Mouse (Mus musculus) midbrain, embryonic 11.5 days (tissue): ENCODE measurements around the gene Cct8l1. TPM values are rescaled to one million over a fixed set of nuclear protein-coding genes. Genes with fewer than 3 reads are reported as not detected.

Experiments
- ATAC-seq: fragments of 200-750 bp; cut with Nextera tagmentation; 2 replicates; pipeline ENCODE4 v1.8.0; 2017; ENCODE audit warnings: moderate TSS enrichment, moderate library complexity; ENCODE audit not compliant: low FRiP score
- DNase-seq: peaks from one replicate; pipeline ENCODE4 v3.0.0; 2015; ENCODE audit warnings: low spot score; ENCODE audit errors: missing footprints
- H3K27ac ChIP-seq: fragments of 300-500 bp; sonication (generic); 2 replicates; pipeline ENCODE4 v1.5.1; 2014; ENCODE audit warnings: low read depth, low read length
- H3K27me3 ChIP-seq: fragments of 300-500 bp; sonication (generic); 2 replicates; pipeline ENCODE4 v1.6.1; 2014; ENCODE audit warnings: mild to moderate bottlenecking, low read length, moderate library complexity, mixed read lengths; ENCODE audit not compliant: control insufficient read depth, insufficient read depth
- H3K36me3 ChIP-seq: fragments of 300-500 bp; sonication (generic); 2 replicates; pipeline ENCODE4 v1.6.1; 2014; ENCODE audit warnings: mild to moderate bottlenecking, low read length, moderate library complexity, mixed read lengths; ENCODE audit not compliant: control insufficient read depth, insufficient read depth
- H3K4me1 ChIP-seq: fragments of 300-500 bp; sonication (generic); 2 replicates; pipeline ENCODE4 v1.6.1; 2014; ENCODE audit warnings: low read length; ENCODE audit not compliant: control insufficient read depth, insufficient read depth
- H3K4me2 ChIP-seq: fragments of 300-500 bp; sonication (generic); 2 replicates; pipeline ENCODE4 v1.6.1; 2014; ENCODE audit warnings: mild to moderate bottlenecking, moderate library complexity
- H3K4me3 ChIP-seq: fragments of 300-500 bp; sonication (generic); 2 replicates; pipeline ENCODE4 v1.5.1; 2014; ENCODE audit warnings: low read depth, low read length
- H3K9ac ChIP-seq: fragments of 300-500 bp; sonication (generic); 2 replicates; pipeline ENCODE4 v1.6.1; 2014; ENCODE audit warnings: low read length
- H3K9me3 ChIP-seq: fragments of 300-500 bp; sonication (generic); 2 replicates; pipeline ENCODE4 v1.6.1; 2016; ENCODE audit warnings: low read length; ENCODE audit not compliant: control insufficient read depth
- WGBS: fragments of 180-500 bp; shearing (Covaris S2); extraction: QIAGEN DNeasy Blood & Tissue Kit; methylation state at CpG from one replicate; pipeline ENCODE4 v1.1.7; 2014; 5-methylcytosine and 5-hydroxymethylcytosine counted together
- polyA plus RNA-seq: library from polyadenylated mRNA; unstranded; fragments of >200 nt; fragmentation: Nextera tagmentation; extraction: Ambion mirVana; gene quantifications from 2 replicates; pipeline ENCODE4 v1.2.1, GENCODE M21; 2014

Cct8l1 gene
- polyA plus RNA-seq, 1 experiment from 2014 or later: not detected

DNA sequence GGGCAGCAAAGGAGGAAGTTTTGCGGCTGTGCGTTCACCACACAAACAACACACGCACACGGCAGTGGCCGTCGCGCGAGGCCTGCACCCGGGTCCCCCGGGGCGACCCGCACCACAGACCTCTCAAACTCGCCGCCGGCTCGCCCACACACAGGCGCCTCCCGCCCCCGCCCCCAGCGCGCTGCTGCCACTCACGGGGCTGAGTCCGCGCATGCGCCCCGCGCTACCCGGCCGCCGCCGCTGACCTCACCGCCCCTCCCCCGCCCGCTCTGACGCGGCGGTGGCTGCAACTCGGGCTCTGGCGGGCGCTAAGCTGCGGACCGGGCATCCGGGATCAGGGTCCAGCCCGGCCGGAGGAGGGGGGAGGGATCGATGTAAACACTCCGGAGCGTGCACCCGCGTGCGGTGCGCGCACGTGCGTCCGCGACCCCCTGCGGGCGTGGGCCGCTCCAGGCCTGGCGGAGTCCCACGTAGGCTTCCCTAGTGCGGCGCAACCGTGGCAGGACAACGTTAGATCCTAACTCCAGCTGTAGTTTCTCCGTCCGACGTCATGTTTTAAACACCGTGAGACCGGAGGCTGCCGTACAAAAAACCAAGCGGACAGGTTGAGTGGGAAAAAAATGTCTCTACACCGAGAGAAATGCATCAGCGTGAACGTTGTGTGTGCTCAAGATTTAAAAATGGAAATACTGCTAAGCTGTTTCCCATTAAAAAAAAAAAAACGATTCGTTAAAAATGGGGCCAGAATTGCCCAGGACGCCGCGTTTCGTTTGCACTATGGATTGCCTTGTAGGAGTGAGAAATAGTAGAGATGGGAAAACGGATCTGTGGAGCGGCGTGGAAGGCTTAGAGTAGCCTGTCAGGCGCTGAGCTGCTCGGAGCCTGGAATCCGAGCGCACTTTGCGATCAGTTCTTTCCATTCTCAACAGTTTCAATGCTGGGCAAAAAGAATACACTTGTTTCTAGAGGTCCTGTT, 16.2 kb upstream of the Cct8l1 start:
- Histone ChIP-seq H3K9me3 (no peaks in the 10 kb centered on the region), H3K9ac (peak overlapping the region; percentile 79), H3K4me3 (peak overlapping the region; percentile 99), H3K27me3 (no peaks in the 10 kb centered on the region; the same call in 1 of the 2 replicates), H3K4me1 (peaks cover 14% of the 10 kb centered on the region; the same call in 1 of the 2 replicates), H3K27ac (peak overlapping the region; percentile 99), H3K4me2 (peak overlapping the region; percentile 80), H3K36me3 (no peaks in the 10 kb centered on the region)
- WGBS: under 1% methylated on average over 75 of the region's 90 CpGs
- ATAC-seq: peak; percentile 88
- DNase-seq: peak; percentile 100

DNA sequence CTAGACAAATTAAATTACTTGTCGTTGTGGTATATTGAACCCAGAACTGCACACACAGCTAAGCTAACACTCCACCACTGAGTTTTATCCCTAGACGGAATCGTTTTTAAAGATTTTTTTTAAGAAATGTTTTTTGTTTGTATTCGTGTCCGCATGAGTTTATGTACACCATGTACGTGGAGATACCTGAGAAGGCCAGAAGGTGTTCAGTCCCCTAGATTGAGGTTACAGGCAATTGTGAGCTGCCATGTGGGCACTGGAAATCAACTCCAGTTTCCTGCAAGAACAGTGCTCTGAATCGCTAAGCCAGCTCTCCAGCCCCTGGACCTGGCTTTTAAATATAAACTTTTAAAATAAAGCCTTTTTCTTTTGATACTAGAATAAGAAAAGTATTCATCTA, 15.2 kb upstream of the Cct8l1 start:
- no peaks in the 10 kb centered on the region; the same call in 1 of the 2 replicates for H3K27me3 ChIP-seq
- no peak overlapping the region for H3K9ac ChIP-seq
- H3K4me2 ChIP-seq: peak overlapping the region; percentile 80; the same call in 1 of the 2 replicates
- H3K36me3 ChIP-seq: no peaks in the 10 kb centered on the region
- H3K4me3 ChIP-seq: 0 out of 2 replicates have a peak overlapping the region, but pooled peaks have one; percentile 99
- no peaks in the 10 kb centered on the region for H3K9me3 ChIP-seq
- DNase-seq: no peak
- WGBS: 72% methylated on average over 7 of the region's 7 CpGs
- no peak for ATAC-seq
- H3K4me1 ChIP-seq: peaks cover 14% of the 10 kb centered on the region; the same call in 1 of the 2 replicates
- H3K27ac ChIP-seq: no peak overlapping the region

DNA sequence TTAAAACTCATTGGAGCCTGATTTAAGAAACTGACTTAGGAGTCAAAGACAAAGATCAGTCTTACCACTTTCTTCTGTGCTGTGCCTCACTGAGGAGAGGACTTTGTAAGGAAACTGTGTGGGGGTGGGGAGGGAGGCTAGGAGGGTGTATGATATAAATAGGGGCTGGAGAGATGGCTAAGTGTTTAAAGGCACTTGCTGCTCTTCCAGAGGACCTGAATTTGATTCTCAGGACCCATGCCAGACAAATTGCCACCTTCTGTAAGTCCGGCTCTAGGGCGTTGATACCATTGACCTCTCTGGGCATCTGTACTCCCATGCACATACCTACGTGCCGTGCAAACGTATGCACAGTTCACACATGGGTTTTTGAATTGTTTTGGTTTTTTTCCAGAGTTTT, 9.8 kb upstream of the Cct8l1 start:
- Histone ChIP-seq H3K4me1 (no peaks in the 10 kb centered on the region), H3K4me3 (no peak overlapping the region), H3K9ac (no peak overlapping the region), H3K27me3 (no peaks in the 10 kb centered on the region; the same call in 1 of the 2 replicates), H3K4me2 (no peak overlapping the region), H3K9me3 (no peaks in the 10 kb centered on the region), H3K36me3 (no peaks in the 10 kb centered on the region), H3K27ac (no peak overlapping the region)
- DNase-seq: no peak
- ATAC-seq: no peak
- WGBS: 86% methylated on average over 5 of the region's 5 CpGs

DNA sequence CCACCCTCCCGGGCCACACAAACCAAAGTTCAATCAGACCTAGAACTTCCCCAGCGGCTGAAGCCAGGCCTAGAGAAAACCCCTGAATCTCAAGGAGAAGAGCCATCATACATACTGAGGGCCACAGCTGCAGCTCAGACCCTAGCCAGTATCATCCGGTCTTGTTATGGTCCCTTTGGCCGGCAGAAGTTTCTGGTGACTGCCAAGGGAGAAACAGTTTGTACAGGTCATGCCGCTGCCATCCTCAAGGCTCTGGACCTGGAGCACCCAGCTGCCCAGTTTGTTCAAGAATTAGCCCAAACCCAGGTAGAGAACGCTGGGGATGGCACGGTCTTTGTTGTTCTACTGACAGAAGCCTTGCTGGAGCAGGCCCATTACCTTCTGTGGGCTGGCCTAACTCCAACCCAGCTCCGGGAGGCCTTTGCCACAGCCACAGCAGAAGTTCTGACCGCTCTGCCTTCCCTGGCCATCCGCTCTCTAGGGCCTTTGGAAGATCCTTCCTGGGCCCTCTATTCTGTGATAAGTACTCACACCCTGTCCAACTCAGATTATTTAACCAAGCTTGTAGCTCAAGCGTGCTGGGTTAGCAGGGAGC, 531 bp downstream of the Cct8l1 start:
- DNase-seq (no peak), ATAC-seq (no peak)
- Histone ChIP-seq H3K4me1 (no peaks in the 10 kb centered on the region), H3K9me3 (no peaks in the 10 kb centered on the region), H3K9ac (no peak overlapping the region), H3K36me3 (no peaks in the 10 kb centered on the region), H3K4me2 (no peak overlapping the region), H3K27me3 (no peaks in the 10 kb centered on the region), H3K4me3 (no peak overlapping the region), H3K27ac (no peak overlapping the region)
- WGBS: 92% methylated on average over 11 of the region's 11 CpGs

DNA sequence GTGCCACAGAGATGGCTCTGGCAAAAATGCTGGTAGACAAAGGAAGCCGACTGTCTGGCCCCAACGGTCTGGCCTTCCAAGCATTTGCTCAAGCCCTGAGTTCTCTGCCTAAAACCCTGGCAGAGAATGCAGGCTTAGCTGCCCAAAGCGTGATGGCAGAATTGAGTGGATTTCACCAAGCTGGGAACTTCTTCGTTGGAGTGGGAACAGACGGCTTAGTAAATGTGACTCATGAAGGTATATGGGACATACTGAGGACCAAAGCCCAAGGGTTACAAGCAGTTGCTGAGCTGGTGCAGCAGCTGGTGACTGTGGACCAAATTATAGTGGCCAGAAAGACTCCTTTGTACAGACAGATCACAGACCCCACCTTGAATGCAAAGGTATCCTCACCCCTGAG, 1.7 kb downstream of the Cct8l1 start:
- no peaks in the 10 kb centered on the region for H3K9me3 ChIP-seq
- no peak overlapping the region for H3K27ac ChIP-seq
- no peaks in the 10 kb centered on the region for H3K4me1 ChIP-seq
- no peaks in the 10 kb centered on the region for H3K27me3 ChIP-seq
- no peaks in the 10 kb centered on the region for H3K36me3 ChIP-seq
- no peak overlapping the region for H3K4me3 ChIP-seq
- H3K4me2 ChIP-seq: no peak overlapping the region
- no peak for ATAC-seq
- WGBS: 77% methylated on average over 5 of the region's 5 CpGs
- DNase-seq: no peak
- H3K9ac ChIP-seq: no peak overlapping the region

DNA sequence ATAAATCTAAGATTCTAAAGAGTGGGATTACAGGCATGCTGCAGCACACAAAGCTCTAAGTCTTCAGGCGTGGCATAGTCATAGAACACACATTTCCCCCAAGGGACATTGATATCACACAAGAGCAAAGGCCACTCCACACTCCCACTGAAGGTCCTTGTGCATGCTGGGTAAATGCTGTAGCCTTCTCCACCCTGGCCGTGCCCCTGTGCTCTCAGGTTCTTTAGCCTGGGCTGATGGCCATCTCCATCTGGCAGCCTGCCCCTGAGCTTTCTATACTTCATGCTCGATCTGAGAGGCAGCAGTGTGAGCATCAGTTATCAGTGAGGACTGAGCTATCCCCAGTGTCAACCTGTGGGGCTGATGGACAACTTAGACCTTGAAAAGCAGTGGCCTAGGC, 4.0 kb downstream of the Cct8l1 start:
- Histone ChIP-seq H3K27me3 (no peaks in the 10 kb centered on the region), H3K36me3 (no peaks in the 10 kb centered on the region), H3K4me1 (no peaks in the 10 kb centered on the region), H3K9ac (no peak overlapping the region), H3K4me2 (no peak overlapping the region), H3K9me3 (no peaks in the 10 kb centered on the region), H3K27ac (no peak overlapping the region), H3K4me3 (no peak overlapping the region)
- DNase-seq: no peak
- ATAC-seq: no peak
- 81% methylated on average over 3 of the region's 3 CpGs for WGBS

DNA sequence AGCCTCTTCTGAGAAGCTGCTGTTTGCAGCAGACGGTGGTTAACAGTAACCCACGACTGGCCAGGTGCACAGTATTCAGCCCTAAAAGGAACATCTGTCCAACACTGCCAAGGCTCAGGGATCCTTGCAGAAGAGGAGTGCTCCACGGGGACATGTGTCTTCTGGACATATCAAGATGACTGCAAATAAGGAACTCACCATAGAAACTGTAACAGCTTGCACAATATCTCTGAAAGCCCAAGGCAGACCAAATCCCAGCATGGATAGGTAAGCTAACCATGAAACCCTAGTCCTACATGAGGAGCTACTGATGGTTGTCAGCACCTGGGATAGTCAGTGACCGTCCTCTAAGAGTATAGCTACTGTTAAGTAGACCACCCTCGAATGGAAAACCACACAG, 5.6 kb downstream of the Cct8l1 start:
- no peaks in the 10 kb centered on the region for H3K36me3 ChIP-seq
- H3K27ac ChIP-seq: no peak overlapping the region
- H3K9ac ChIP-seq: no peak overlapping the region
- no peak overlapping the region for H3K4me3 ChIP-seq
- no peaks in the 10 kb centered on the region for H3K27me3 ChIP-seq
- no peaks in the 10 kb centered on the region for H3K4me1 ChIP-seq
- no peak for ATAC-seq
- H3K4me2 ChIP-seq: no peak overlapping the region
- H3K9me3 ChIP-seq: no peaks in the 10 kb centered on the region
- DNase-seq: no peak
- 84% methylated on average over 5 of the region's 5 CpGs for WGBS

DNA sequence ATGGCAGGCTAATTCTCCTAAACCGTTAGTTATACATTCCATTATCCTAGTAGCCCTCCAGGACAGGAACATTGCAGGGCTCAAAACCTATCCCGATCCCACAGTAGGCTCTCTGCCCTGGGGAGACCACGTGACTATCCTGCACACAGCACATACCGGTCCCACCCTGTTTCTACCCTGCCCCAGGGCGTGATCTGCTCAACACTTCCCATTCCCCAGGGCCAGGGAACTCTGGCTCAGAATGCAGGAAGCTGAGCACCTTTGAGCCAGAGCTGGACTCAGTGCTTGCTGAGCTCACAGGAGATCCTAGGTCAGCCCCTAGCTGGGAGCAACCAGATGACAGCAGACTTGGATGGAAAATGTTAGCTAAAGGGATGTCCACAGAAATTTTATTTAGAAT, 10.2 kb downstream of the Cct8l1 start:
- no peak overlapping the region for H3K27ac ChIP-seq

DNA sequence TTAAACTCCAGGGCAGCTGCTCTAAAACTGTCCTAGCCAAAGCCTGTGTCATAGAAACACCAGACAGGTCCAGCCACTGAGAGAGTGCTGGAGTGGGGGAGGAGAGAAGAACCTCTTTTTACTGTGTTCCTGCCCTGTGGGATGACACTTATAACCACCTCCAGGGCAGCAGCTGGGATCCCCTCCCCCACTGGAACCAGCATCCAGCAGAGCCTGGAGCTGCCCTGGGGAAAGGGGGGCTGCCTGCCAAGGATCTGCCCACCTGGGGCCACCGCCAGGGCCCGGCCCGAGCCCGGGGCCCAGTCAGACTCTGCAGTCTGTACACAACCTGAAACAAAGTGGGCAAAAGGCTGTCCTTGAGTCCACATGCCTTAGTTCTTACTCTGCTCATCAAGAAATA, 11.1 kb downstream of the Cct8l1 start:
- Histone ChIP-seq H3K9ac (no peak overlapping the region), H3K9me3 (no peaks in the 10 kb centered on the region), H3K27me3 (no peaks in the 10 kb centered on the region), H3K4me2 (no peak overlapping the region), H3K4me3 (no peak overlapping the region), H3K27ac (no peak overlapping the region), H3K4me1 (peaks cover 4% of the 10 kb centered on the region), H3K36me3 (no peaks in the 10 kb centered on the region)
- ATAC-seq (no peak), DNase-seq (no peak)
- WGBS: 34% methylated on average over 4 of the region's 4 CpGs

More for the DNA sequence above, 10.2 kb downstream of the Cct8l1 start:
- Histone ChIP-seq H3K36me3 (no peaks in the 10 kb centered on the region), H3K9ac (no peak overlapping the region), H3K9me3 (no peaks in the 10 kb centered on the region), H3K27me3 (no peaks in the 10 kb centered on the region), H3K4me2 (no peak overlapping the region), H3K4me1 (peaks cover 4% of the 10 kb centered on the region), H3K4me3 (no peak overlapping the region)
- ATAC-seq (no peak), DNase-seq (no peak)
- 56% methylated on average over 5 of the region's 5 CpGs for WGBS
